Mouse (Mus musculus) layer of hippocampus, postnatal 14 days (tissue): ENCODE data around the gene Psma2. TPM values are rescaled to one million over a fixed set of nuclear protein-coding genes. Genes with fewer than 3 reads are reported as not detected.

ENCODE experiments used
- DNase-seq, 2 experiments: peaks; one replicate each; pipeline ENCODE4 v3.0.0; 2021 to 2022; ENCODE audit warnings: low spot score in 2 of 2, mixed read lengths in 1 of 2
- long read RNA-seq, 2 experiments: library from polyadenylated mRNA; stranded (forward); transcript quantifications; one replicate each; pipeline ENCODE4 v2.0.0; 2021
- total RNA-seq, 2 experiments: library from RNA; stranded (reverse); gene quantifications; 2 replicates each; pipeline ENCODE4 v1.2.3; 2021

The Psma2 gene
- total RNA-seq: 10 to 100 TPM; 61.1 to 67.7 TPM
- long read RNA-seq, experiment 1, transcript Psma2-201 (8 exons, 2,911 nt): major isoform, 108 of 113 reads
- long read RNA-seq, experiment 1, partial matches to known transcripts: 3 of 113 reads
- long read RNA-seq, experiment 1, other reads (novel, unspliced or antisense): 2 of 113 reads
- long read RNA-seq, experiment 2, transcript Psma2-201 (8 exons, 2,911 nt): major isoform, 226 of 233 reads
- long read RNA-seq, experiment 2, partial matches to known transcripts: 3 of 233 reads
- long read RNA-seq, experiment 2, other reads (novel, unspliced or antisense): 4 of 233 reads

GRCm38 (mm10) chr13:14612926-14613529, at the start of gene Psma2, which contains the start of gene Mrpl32:
Psma2 (plus strand) TSS chr13:14613240.
Mrpl32 (minus strand) TSS chr13:14613165.
- peak; percentile 97 to 99 for DNase-seq

GRCm38 (mm10) chr13:14574128-14574527, 38.9 kb upstream of the Psma2 start:
- DNase-seq: no peak

- peak in 1 of 2 experiments; percentile 10 for DNase-seq
These were observed 32.6 kb upstream of the Psma2 start for GRCm38 (mm10) chr13:14580392-14580791.

GRCm38 (mm10) chr13:14602744-14603143, 10.3 kb upstream of the Psma2 start:
- DNase-seq: peak in 1 of 2 experiments; percentile 40

- no peak for DNase-seq
These were observed 5.4 kb upstream of the Psma2 start for GRCm38 (mm10) chr13:14607616-14608015.

GRCm38 (mm10) chr13:14612463-14612862, 577 bp upstream of the Psma2 start:
- DNase-seq: no peak

GRCm38 (mm10) chr13:14613553-14613952, 513 bp downstream of the Psma2 start:
- DNase-seq: no peak

- DNase-seq: peak; percentile 64 to 68
These were observed 5.7 kb downstream of the Psma2 start for GRCm38 (mm10) chr13:14618724-14619123.

- DNase-seq: peak; percentile 92 to 97
These were observed 16.9 kb downstream of the Psma2 start, which contains the start of gene AW209491 for GRCm38 (mm10) chr13:14629726-14630641. AW209491 (plus strand) TSS chr13:14630154.

- DNase-seq: no peak
These were observed 27.0 kb downstream of the Psma2 start for GRCm38 (mm10) chr13:14639998-14640397.

GRCm38 (mm10) chr13:14649301-14649700, 36.3 kb downstream of the Psma2 start:
- DNase-seq: peak in 1 of 2 experiments; percentile 55

- no peak for DNase-seq
These were observed 54.1 kb downstream of the Psma2 start for GRCm38 (mm10) chr13:14667107-14667506.

GRCm38 (mm10) chr13:14670342-14670741, 57.3 kb downstream of the Psma2 start:
- DNase-seq: peak in 1 of 2 experiments; percentile 62

GRCm38 (mm10) chr13:14688955-14689354, 75.9 kb downstream of the Psma2 start:
- DNase-seq: no peak

- DNase-seq: peak in 1 of 2 experiments; percentile 3
These were observed 103.8 kb downstream of the Psma2 start for GRCm38 (mm10) chr13:14716801-14717200.

GRCm38 (mm10) chr13:14717755-14718154, 104.7 kb downstream of the Psma2 start:
- DNase-seq: no peak

Other genes with a start within 250 kb of the Psma2 start
- 10 to 100 TPM; 83.0 to 97.8 TPM for gene Hecw1, start 90.0 kb upstream of the Psma2 start, total RNA-seq
- 10 to 100 TPM; 29.9 to 41.8 TPM for gene Mrpl32, start 75 bp upstream of the Psma2 start, total RNA-seq
- gene AW209491, start 16.9 kb downstream of the Psma2 start, total RNA-seq: 10 to 100 TPM; 18.9 to 22.4 TPM